Mouse (Mus musculus): ENCODE results near the gene Cstb.

Cstb gene

DNA sequence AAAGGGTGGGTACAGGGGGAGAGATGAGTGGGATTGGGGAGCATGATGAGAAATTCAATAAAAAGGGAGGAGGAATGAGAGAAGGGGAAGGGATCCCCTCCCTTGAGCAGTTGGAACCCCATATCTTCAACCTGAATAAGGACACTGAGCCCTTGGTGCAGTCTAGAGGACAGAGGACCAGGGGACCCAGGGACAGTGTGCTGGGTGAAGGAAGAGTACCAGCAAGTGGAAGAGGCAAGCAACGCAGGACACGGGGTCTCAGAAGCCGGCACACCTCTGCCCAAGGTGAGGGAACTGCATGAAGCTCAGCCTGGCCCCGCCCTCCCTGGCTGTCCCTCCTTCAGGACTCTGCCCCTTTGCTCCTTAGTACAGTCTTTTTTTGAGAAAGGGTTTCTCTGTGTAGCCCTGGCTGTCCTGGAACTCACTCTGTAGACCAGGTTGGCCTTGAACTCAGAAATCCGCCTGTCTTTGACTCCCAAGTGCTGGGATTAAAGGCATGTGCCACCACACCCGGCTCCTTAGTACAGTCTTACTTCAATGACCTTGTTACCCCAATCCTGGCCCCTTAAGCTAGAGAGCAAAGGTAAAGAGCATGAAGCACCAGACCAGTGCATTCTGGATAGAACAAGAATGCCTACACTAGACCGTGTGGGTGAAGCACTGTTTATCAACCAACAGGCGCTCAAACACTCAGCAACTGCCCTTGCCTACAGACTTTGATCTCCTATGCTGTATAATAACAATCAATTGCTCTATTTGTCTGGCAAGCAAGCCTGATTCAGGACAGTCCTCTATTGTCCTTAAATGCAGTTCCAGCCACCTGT is 37.7 kb downstream of the Cstb start:
- DNase-seq = no peak

- DNase-seq = no peak
Measured at GRCm38 (mm10) chr10:78463769-78464167, 38.3 kb downstream of the Cstb start.

DNA sequence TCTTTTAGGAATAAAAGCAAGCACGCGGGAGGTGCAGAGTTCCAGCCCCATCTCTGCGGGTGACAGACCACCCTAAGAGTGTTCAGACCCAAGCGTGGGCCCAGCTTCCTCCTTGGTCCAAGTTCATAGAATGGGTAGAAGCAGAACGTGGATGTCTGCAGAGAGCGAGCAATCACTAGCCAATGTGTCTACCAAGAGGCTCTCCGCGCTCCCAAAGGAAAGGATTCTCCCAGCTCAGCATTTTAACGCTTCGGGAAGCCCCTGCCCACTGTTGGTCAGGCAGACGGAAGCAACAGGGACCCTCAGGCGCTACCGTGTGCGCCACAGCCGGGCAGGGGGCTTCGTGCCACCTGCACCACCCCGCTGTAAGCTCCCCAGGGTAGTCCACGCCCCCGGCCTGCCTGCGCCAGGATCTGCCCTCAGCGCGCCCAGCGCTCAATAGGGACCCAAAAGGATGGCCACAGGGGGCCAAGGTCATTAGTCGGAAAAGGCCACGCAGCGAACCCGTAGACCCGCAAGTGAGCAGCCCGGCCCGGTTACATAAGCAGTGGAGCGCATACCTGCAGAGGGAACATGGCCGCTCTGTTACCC is 38.8 kb downstream of the Cstb start:
- DNase-seq = no peak

DNA sequence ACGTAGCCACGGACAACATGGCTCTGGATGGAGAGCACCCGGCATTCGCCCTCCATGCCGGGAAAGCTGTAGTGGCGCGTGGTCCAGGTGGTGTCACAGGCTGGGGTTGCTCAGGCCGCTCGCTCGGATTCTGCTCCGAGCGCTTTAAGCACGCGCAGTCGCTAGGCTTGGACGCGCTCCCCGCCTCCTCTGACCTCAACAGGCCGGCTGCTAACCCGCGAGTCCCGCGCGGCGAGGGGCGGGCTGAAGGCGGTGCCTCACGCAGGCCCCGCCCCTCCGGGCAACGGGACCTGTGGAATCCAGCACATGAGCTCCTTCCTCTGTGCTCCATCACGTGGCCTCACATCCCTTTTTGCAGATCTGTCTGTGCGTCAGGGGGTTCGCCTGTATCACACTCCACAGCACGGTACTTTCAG is 39.3 kb downstream of the Cstb start, which contains the start of gene Pdxk:
Pdxk (minus strand) TSS at position 184 of the 416 bp plus-strand sequence.
- peak; percentile 94 for DNase-seq

- no peak for DNase-seq
Measured at GRCm38 (mm10) chr10:78465472-78465871, 40.0 kb downstream of the Cstb start.

GRCm38 (mm10) chr10:78466647-78467046 is 41.2 kb downstream of the Cstb start:
- DNase-seq = no peak

DNA sequence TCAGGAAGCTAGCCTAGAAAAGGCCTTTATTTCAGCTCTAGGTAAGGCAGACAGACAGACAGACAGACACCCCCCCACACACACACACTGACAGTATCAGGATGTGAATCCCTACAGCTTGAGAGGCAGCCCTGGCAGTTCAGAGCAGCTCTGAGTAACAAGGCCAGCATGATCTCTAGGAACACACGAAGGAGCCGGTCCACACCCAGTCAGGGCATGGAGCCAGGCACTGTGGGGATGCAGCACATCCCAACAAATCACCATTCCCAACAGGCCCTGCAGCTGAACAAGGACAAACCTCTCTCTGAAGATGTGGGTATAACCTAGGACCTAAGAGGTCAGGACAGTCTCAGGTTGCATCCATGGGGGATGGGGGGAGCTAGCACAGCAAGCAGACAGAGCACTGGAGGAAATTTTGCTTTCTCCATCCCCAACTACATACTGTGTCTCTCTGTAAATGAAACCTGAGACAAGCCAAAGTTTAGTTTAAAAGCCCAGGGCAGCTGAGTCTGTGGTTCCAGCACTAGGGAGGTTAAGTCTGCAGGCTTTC is 42.4 kb downstream of the Cstb start:
- peak; percentile 46 for DNase-seq

DNA sequence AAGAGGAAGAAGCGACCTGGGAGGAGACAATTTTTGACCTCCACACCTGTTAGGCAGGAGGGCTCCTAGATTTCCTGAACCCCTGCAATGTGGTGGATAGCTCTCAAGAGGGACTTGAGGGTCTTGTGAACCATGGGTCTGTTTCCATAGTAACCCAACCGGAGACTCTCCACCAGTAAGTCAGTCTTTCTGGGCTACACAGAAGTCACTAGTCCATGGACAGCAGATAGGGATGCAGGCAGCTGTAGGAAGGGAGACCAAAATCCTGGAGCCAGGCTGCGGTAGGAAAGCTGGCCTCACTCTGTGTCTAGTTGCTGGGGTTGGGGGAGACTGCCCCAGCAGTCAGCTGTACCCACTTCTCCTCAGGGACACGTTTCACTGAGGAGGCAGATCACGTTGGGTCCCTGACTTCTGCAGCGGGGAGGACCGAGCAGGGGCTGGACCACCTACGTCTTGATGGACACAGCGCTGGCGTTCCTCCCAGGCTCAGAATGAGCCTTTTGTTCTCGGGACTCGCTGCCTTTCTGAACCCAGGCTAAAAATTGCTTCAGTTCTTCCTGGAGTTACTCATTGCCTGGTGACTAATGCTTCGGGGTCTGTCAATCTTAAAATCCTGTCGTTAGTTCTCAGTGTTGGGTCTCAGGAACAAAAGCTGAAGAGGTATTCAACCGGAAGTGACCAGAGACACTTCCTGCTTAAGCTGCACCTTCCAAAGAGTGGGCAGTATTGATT is 45.3 kb downstream of the Cstb start:
- no peak for DNase-seq

DNA sequence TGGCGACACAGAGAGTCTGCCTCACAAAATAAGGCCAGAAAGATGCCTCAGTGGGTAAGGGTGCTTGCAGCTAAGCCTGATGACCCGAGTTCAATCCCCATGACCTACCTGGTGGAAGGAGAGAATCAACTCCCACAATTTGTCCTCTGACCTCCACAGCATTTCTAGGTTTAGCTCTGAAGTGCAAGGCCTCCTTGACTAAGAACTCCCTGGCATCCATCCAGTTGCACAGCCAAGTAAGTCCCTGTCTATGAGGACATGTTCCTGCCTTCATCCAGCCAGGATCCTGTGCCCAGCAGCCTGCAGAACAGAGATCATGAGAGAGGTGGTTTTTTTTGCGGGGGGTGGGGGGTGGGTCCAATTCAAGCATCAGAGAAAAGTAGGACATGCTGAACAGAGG is 46.6 kb downstream of the Cstb start:
- DNase-seq = no peak

- DNase-seq = no peak
Measured at GRCm38 (mm10) chr10:78473434-78473833, 48.0 kb downstream of the Cstb start.

DNA sequence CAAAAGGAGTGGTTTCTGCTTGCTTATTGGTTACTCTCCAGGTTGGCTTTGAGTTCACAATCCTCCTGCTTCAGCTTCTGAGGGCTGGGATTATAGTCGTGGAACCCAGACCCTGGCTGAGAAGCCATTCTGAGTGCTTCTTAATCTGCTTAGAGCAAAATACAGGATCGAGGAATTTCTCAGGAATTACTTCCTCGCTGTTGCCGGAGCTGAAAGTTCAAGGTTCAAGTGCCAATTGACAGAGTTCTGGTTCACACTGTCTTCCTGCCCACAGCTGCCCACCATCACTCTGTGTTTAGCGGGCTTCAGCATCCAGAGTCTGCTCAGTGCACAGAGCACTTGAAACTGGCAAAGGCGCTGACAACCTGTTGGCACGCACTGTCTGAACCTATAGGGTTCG is 49.3 kb downstream of the Cstb start:
- DNase-seq = no peak

DNA sequence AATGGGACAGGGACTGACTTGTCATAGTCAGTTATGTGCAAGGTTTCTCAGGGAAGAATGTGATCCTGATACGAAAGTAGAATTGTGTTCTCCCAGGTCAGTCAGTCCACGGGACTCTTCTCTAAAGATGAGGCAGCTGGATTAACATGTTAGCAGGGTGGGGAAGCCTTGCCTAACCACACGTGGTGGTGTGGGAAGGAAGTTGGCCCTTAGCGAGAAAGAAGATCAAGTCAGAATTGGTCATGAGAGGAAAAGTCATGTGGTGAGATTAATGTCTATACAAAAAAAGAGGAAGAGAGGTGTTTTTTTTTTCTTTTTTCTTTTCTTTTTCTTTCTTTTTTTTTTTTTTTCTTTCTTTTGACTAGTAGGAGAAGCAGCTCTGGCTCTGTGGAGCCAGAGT is 51.4 kb downstream of the Cstb start:
- DNase-seq = no peak
